Mouse (Mus musculus) neural tube, embryonic 15.5 days (tissue): Measurements from ENCODE around the gene Nprl3. TPM values are rescaled to one million over a fixed set of nuclear protein-coding genes. Genes with fewer than 3 reads are reported as not detected.
A peak's percentile ranks its signal among the peaks of the same experiment; 100 is the strongest.
"Not testable (repeated sequence)": the region's sequence is repeated elsewhere in the genome, so short reads cannot be mapped to it uniquely, and the experiment has no call there.

ENCODE experiments used
- ATAC-seq: fragments of 200-750 bp; cut with Nextera tagmentation; 2 replicates; pipeline ENCODE4 v1.8.0; 2017; ENCODE audit warnings: mild to moderate bottlenecking, moderate TSS enrichment, moderate library complexity; ENCODE audit not compliant: low FRiP score
- H3K27ac ChIP-seq: fragments of 300-500 bp; sonication (generic); replicated peaks from 2 replicates; pipeline ENCODE4 v1.5.1; 2015; ENCODE audit warnings: mild to moderate bottlenecking, inconsistent platforms
- H3K27me3 ChIP-seq: fragments of 300-500 bp; sonication (generic); replicated peaks from 2 replicates; pipeline ENCODE4 v1.6.1; 2015; ENCODE audit warnings: inconsistent platforms
- H3K36me3 ChIP-seq: fragments of 300-500 bp; sonication (generic); 2 replicates; pipeline ENCODE4 v1.6.1; 2015; ENCODE audit warnings: inconsistent platforms
- H3K4me1 ChIP-seq: fragments of 300-500 bp; sonication (generic); 2 replicates; pipeline ENCODE4 v1.6.1; 2015; ENCODE audit warnings: inconsistent platforms
- H3K4me2 ChIP-seq: fragments of 300-500 bp; sonication (generic); 2 replicates; pipeline ENCODE4 v1.6.1; 2015; ENCODE audit warnings: inconsistent platforms, mild to moderate bottlenecking, moderate library complexity
- H3K4me3 ChIP-seq: fragments of 300-500 bp; sonication (generic); replicated peaks from 2 replicates; pipeline ENCODE4 v1.5.1; 2015; ENCODE audit warnings: mild to moderate bottlenecking, inconsistent platforms
- H3K9ac ChIP-seq: fragments of 300-500 bp; sonication (generic); replicated peaks from 2 replicates; pipeline ENCODE4 v1.6.1; 2015; ENCODE audit warnings: mild to moderate bottlenecking, inconsistent platforms
- H3K9me3 ChIP-seq: fragments of 300-500 bp; sonication (generic); replicated peaks from 2 replicates; pipeline ENCODE4 v1.6.1; 2016; ENCODE audit warnings: inconsistent platforms
- WGBS: fragments of 180-500 bp; shearing (Covaris S2); methylation state at CpG from one replicate; pipeline ENCODE4 v1.1.7; 2015; ENCODE audit warnings: mixed read lengths; 5-methylcytosine and 5-hydroxymethylcytosine counted together
- polyA plus RNA-seq: library from polyadenylated mRNA; unstranded; fragments of >200 nt; fragmentation: Nextera tagmentation; extraction: Ambion mirVana; gene quantifications from 2 replicates; pipeline ENCODE4 v1.2.1, GENCODE M21; 2015

The Nprl3 gene
- polyA plus RNA-seq, 1 experiment from 2014 or later, result 38.8 TPM

DNA sequence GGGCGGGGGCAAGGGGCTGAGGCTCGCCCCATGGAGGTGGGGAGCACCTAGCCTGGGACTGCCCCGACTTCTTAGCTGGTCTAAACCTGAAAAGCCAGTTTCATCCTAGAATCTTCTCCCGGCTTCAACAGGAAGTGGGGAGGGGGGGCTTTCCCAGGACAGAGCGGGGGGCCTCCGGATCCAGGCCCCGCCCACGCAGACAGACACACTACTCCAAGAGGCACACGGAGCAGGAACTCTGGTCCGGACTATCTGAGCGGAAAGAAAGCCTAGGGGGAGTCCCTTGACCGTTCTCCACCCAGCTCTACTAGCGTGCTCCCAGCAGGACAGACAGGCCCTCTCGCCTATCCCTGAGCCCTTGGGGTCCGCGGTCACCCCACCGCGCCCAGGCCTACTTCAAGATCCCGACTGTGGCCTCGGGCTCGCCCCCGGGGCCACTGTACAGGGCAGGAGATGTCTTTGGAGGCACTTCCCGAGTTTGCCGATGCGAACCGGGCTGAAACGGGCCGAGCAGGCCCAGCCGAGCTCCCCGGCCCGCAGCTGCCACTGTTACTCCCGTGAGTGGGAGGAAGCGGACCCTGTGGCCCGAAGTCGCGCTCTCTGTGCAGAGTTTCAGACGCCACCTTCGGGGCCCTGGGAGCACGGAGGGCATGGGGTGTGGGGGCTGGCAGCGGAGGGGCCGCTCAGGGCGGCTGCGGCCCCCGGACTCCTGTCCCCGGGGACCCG is 46.1 kb downstream of the Nprl3 start:
- WGBS, result 1% methylated on average over 40 of the region's 46 CpGs
- peak overlapping the region; percentile 69 for H3K9ac ChIP-seq
- no peaks in the 10 kb centered on the region for H3K36me3 ChIP-seq
- no peaks in the 10 kb centered on the region for H3K9me3 ChIP-seq
- H3K27ac ChIP-seq, result peak overlapping the region; percentile 81
- 0 out of 2 replicates have a peak, but pooled peaks have one; percentile 14 for ATAC-seq
- H3K27me3 ChIP-seq, result peaks cover 24% of the 10 kb centered on the region; the same call in 1 of the 2 replicates
- peaks cover 75% of the 10 kb centered on the region for H3K4me1 ChIP-seq
- peak overlapping the region; percentile 62 for H3K4me3 ChIP-seq
- H3K4me2 ChIP-seq, result peak overlapping the region; percentile 98

DNA sequence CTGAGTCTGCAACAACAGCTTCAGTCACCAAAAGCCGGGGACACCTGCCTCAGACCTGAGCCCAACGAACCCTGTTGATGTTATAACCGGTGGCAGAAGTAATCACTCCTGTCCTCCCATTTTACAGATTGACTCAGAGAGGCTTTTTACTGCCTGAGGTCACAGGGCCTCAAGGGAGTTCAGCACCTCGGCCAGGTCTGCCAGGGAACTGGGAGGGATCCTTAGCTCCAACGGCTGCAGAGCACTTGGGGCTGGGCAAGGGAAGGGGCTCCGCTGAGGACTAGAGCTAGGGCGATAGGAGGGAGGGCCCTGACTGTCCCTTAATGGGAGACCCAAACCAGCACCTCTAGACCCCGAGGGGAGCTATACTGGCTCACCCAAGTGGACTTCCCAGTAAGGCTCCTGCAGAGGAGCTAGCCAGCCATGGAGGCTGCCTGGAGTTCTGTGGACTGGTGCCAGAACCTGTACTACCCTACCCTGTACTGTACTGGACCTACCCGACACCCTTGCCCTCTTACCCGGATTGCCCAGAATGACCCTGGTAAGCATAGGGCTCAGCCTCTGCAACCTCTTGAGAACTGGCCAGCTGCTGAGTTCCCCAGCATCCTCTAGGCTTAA is 46.8 kb downstream of the Nprl3 start:
- Histone ChIP-seq H3K4me2 (peak overlapping the region; percentile 98), H3K9me3 (no peaks in the 10 kb centered on the region), H3K36me3 (no peaks in the 10 kb centered on the region), H3K4me1 (peaks cover 69% of the 10 kb centered on the region), H3K27ac (peak overlapping the region; percentile 81; the same call in 1 of the 2 replicates), H3K27me3 (peaks cover 24% of the 10 kb centered on the region; the same call in 1 of the 2 replicates), H3K9ac (peak overlapping the region; percentile 69), H3K4me3 (peak overlapping the region; percentile 62)
- ATAC-seq, result 0 out of 2 replicates have a peak, but pooled peaks have one; percentile 3
- 40% methylated on average over 10 of the region's 10 CpGs for WGBS

DNA sequence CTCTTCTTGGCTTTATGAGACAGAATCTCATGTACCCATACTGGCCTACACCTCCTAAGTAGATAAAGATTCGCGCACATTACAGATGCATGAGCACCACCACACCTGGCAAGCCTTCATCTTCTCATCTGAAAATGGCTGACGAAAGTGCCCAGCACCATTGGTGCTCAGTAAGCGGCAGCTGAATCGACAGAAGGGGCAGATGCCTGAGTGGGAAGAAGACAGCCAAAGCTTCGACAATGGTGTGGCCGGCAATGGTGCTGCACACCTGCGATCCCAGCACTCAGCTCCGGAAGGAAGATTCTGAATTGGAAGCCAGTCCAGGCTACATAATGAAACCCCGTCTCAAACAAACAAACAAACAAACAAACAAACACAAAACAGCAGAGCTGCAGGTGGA is 48.2 kb downstream of the Nprl3 start:
- H3K27ac ChIP-seq, result no peak overlapping the region
- H3K36me3 ChIP-seq, result no peaks in the 10 kb centered on the region
- H3K9me3 ChIP-seq, result no peaks in the 10 kb centered on the region
- H3K4me3 ChIP-seq, result no peak overlapping the region
- H3K4me2 ChIP-seq, result no peak overlapping the region
- 90% methylated on average over 10 of the region's 10 CpGs for WGBS
- H3K9ac ChIP-seq, result no peak overlapping the region
- peaks cover 55% of the 10 kb centered on the region for H3K4me1 ChIP-seq
- peaks cover 24% of the 10 kb centered on the region; the same call in 1 of the 2 replicates for H3K27me3 ChIP-seq
- no peak for ATAC-seq

DNA sequence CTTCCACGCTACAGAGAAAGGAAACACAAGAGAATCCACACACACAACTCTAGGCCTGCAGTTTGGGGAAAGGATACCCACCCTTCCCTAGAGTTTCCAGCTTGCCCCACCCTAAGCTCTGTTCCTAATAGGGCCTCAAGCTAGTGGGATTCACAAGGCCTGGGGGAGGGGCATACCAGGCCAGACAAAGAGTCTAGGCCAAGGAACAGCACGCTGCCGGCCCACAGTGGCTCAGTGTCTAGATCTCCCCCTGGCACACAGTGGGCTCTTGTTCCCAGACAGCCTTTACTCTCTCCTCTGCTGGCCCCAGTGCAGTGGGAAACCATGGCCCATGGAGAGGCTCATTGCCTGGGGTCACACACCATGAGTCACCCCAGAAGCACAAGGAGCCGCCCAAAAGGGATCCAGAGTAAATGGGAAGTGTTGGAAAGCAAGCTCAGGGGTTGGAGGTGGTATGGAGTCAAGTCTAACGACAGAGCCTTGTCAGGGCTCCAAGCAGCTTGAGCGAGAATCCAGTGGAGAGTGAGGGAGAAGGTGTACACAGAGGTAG is 48.9 kb downstream of the Nprl3 start:
- H3K27me3 ChIP-seq, result peaks cover 21% of the 10 kb centered on the region; the same call in 1 of the 2 replicates
- no peak overlapping the region for H3K9ac ChIP-seq
- no peak overlapping the region for H3K4me3 ChIP-seq
- no peak overlapping the region for H3K27ac ChIP-seq
- WGBS, result 50% methylated on average over 6 of the region's 6 CpGs
- peak overlapping the region; percentile 6; the same call in 1 of the 2 replicates for H3K4me2 ChIP-seq
- H3K4me1 ChIP-seq, result peaks cover 52% of the 10 kb centered on the region
- no peak for ATAC-seq
- no peaks in the 10 kb centered on the region for H3K9me3 ChIP-seq
- no peaks in the 10 kb centered on the region for H3K36me3 ChIP-seq

DNA sequence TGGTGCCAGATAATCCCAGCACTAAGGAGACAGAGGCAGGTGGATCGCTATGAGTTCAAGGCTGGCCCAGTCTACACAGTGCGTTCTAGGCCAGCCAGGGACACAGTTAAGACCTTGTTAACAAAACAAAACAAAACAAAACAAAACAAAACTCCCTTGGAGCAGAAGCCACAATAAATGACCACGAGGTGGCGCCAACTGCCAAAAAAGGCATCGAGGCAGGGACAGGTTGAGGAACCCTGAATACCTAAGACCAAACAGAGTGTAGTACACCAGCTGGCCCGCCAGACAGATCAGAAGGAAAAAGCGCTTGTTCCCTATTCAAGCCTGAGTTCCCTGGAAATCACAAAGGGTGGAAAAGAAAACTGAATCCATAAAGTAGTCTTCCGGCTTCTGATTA is 50.7 kb downstream of the Nprl3 start:
- Histone ChIP-seq H3K4me1 (peaks cover 39% of the 10 kb centered on the region), H3K36me3 (no peaks in the 10 kb centered on the region), H3K4me2 (no peak overlapping the region), H3K9me3 (no peaks in the 10 kb centered on the region), H3K4me3 (no peak overlapping the region), H3K27ac (no peak overlapping the region), H3K9ac (no peak overlapping the region), H3K27me3 (0 out of 2 replicates have a peak, but pooled peaks cover 8% of the 10 kb centered on the region)
- 25% methylated on average over 8 of the region's 8 CpGs for WGBS
- ATAC-seq, result no peak

DNA sequence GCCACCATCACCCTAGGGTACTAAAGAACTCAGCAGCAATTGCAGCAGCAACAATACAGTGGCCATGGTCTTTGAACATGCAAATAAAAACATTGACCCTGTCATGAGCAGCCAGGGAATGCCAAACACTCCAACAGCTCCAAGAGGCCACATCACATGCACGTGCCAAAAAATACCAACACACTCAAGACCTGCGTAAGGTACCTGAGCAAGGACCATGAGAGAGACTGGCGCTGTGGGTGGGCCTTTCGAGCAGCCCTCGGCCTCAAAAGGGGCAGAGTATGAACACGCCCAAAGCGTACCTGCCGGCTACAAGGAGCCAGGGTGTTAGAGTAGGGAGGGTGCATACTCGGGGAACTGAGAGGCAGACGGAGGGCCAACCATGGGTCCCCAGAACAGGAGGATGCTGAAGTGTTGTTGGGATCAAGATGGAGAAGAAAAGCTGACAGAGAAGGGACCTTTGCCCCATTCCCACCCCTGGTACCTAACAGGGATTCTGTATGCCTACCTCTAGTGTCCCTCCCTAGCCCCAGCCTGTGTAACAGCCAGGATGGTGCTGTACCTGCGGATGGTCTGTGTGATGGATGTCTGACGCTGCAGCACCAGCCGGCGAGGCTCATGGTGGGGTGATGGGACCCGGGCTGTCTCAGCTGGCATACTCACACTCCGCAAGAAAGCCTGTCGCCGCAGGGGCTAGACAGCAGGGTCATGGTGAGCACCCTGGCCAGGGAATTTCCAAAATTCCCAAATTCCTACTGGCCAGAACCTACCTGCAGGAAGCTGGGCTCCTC is 51.9 kb downstream of the Nprl3 start:
- Histone ChIP-seq H3K9ac (no peak overlapping the region), H3K27me3 (no peaks in the 10 kb centered on the region), H3K4me3 (no peak overlapping the region), H3K36me3 (peaks cover 7% of the 10 kb centered on the region; the same call in 1 of the 2 replicates), H3K4me2 (no peak overlapping the region), H3K9me3 (no peaks in the 10 kb centered on the region), H3K27ac (no peak overlapping the region), H3K4me1 (peaks cover 27% of the 10 kb centered on the region)
- ATAC-seq, result no peak
- WGBS, result 95% methylated on average over 18 of the region's 18 CpGs

DNA sequence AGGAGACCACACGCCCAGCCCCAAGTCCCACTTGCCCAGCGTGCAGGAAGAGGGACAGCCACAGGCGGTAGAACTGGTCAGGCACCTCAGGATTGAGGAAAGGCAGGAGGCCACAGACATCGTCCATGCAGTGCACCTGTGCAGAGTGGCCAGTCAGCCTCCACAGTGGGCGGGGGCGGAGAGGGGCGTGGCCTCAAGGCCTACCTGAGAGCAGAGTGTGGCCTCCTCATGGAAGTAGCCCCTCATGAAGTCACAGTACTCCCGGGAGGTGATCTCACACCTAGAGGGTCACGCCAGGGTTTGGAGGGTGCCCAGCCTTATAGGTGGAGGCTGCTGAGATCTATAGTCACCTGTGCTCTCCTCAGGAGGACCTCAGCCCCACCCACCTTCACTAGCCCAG is 56.9 kb downstream of the Nprl3 start:
- ATAC-seq, result no peak
- no peak overlapping the region for H3K4me3 ChIP-seq
- no peaks in the 10 kb centered on the region for H3K27me3 ChIP-seq
- no peak overlapping the region for H3K27ac ChIP-seq
- peaks cover 6% of the 10 kb centered on the region for H3K4me1 ChIP-seq
- H3K4me2 ChIP-seq, result no peak overlapping the region
- 93% methylated on average over 9 of the region's 9 CpGs for WGBS
- H3K36me3 ChIP-seq, result peaks cover 32% of the 10 kb centered on the region
- no peaks in the 10 kb centered on the region for H3K9me3 ChIP-seq
- no peak overlapping the region for H3K9ac ChIP-seq

DNA sequence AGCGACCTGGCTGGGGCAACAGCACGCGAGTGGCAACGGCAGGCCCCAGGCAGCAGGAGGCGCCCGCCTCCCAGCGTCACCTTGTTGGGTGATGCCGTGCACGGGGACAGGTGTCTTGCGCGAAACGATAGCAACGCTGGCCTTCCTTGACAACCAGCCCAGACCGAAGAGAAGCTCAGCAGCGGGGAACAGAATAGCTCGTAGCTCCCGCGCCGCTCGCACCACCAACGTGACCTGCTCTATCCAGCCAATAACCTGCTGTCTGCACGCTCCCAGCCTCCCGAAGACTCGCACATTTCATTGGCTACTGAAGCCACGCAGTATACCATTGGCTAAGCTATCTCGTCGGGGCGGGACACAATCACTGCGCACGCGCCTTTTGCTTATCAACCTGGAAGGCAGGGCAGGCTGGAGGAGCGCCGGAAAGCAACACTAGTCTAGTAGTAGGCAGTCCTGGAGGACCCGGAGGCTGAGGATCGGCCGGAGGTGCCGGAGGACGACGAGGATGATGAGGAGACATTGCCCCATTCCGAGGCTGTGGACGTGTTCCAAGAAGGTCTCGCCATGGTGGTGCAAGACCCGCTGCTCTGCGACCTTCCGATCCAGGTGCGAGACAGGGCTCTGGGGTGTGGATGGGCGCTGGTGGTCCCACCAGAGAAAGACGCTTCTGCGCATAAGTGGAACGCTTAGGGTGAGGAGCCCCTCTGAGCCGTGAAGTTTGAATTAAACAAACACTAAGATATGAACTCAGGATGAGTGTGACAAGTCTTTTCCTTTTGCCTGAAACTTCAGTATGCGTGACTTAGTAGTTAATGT is 62.2 kb downstream of the Nprl3 start, which contains the start of gene Snrnp25:
Gene Snrnp25 (plus strand): TSS at position 358 of the 816 bp plus-strand sequence.
- peaks cover 22% of the 10 kb centered on the region for H3K36me3 ChIP-seq
- H3K4me3 ChIP-seq, result peak within 1 kb of the TSS; percentile 72
- H3K9ac ChIP-seq, result peak within 1 kb of the TSS; percentile 77
- H3K4me2 ChIP-seq, result peak within 1 kb of the TSS; percentile 91
- H3K27me3 ChIP-seq, result 0 out of 2 replicates have a peak, but pooled peaks cover 2% of the 10 kb centered on the region
- peak; percentile 100 for ATAC-seq
- no peaks in the 10 kb centered on the region for H3K9me3 ChIP-seq
- peaks cover 12% of the 10 kb centered on the region for H3K4me1 ChIP-seq
- H3K27ac ChIP-seq, result 0 out of 2 replicates have a peak within 1 kb of the TSS, but pooled peaks have one; percentile 60
- WGBS, result under 1% methylated on average over 52 of the region's 52 CpGs

DNA sequence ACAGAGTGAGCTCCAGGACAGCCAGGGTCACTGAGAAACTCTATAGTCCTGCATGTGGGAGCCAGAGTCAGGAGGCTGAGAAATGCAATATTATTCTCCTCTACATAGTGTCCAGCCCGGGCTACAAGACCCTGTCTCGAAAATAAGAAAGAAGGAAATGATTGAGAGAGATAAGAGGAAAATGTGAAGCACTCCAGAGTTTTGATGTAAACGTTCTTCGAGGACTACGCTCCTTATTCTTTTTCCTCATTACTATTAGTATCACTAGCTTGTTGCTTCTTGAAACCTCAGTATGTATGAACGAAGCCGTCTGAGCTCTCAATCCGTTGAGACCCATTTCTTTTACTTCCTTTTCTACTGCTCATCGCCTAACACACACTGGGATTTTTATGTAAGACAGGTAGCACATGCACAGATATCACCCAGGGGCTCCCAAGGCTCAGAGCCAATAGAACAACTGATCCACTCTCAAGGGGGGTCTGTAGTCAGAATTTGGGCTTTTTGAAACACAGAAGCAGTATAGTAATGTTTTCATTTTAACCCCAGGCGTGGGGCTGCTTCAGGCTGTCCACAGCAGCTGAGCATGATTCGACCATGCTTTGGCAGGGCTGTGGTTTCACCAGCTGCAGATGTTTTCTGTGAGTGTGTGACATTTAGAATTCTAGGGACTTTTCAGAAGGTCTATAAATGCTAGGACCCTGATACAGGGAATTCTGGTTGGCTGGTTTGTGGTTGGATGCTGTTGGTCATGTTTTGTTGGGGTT is 65.4 kb downstream of the Nprl3 start:
- Histone ChIP-seq H3K27me3 (0 out of 2 replicates have a peak, but pooled peaks cover 2% of the 10 kb centered on the region), H3K27ac (no peak overlapping the region), H3K4me1 (peaks cover 12% of the 10 kb centered on the region), H3K9me3 (no peaks in the 10 kb centered on the region), H3K9ac (no peak overlapping the region), H3K4me3 (no peak overlapping the region), H3K36me3 (no peaks in the 10 kb centered on the region), H3K4me2 (no peak overlapping the region)
- 80% methylated on average over 11 of the region's 11 CpGs for WGBS
- no peak for ATAC-seq

DNA sequence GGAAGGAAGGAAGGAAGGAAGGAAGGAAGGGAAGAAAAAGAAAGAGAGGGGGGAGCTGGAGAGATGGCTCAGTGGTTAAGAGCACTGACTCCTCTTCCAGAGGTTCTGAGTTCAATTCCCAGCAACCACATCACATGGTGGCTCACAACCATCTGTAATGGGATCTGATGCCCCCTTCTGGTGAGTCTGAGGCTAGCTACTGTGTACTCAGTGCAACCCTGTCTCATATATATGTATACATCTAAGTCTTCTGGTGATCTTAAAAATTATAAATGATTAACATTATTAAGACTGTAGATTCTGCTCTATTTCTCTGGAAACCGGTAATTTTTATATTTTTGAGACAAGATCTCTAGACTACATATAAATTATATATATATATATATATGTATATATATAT is 66.5 kb downstream of the Nprl3 start:
- H3K36me3 ChIP-seq, H3K27ac ChIP-seq, H3K9me3 ChIP-seq, H3K4me2 ChIP-seq, ATAC-seq, H3K27me3 ChIP-seq, H3K9ac ChIP-seq, H3K4me3 ChIP-seq: not testable (repeated sequence)
- H3K4me1 ChIP-seq, result peaks cover 10% of the 10 kb centered on the region
- WGBS, result 70% methylated on average over 1 of the region's 1 CpGs
